In genomic region chr9:78223221-78223902, GRCm38 (mm10) we compare ENCODE assay signal across 26 mouse cellular contexts. TPM values are rescaled to one million over a fixed set of nuclear protein-coding genes. Genes with fewer than 3 reads are reported as not detected.
DNase-seq lines count a peak whose midpoint lies in the region; ATAC-seq and TF ChIP-seq lines count a peak whose summit lies in the region.
"Had no signal": no experiment of that assay in that cellular context is flagged by ENCODE, and none has a peak within 500 bp of the region (broad histone marks: within the 10 kb centered on the region; RNA-seq: fewer than 3 reads in every experiment).

No protein-coding gene starts in this region.

- H3K9me3 ChIP-seq in kidney, embryonic 15.5 days (replicated peaks) = no peaks in the 10 kb centered on the region
- H3K9me3 ChIP-seq in embryonic facial prominence, embryonic 11.5 days (replicated peaks; ENCODE audit: control insufficient read depth, low read length) = no peaks in the 10 kb centered on the region
- no peaks in the 10 kb centered on the region for H3K9me3 ChIP-seq in stomach, postnatal 0 days (ENCODE audit: control insufficient read depth, low read length)
- H3K9me3 ChIP-seq: embryonic facial prominence, embryonic 15.5 days; heart, embryonic 12.5 days; hindbrain, embryonic 13.5 days; liver, embryonic 13.5 days; midbrain, embryonic 15.5 days had no signal

- TF ChIP-seq POLR2A in kidney, adult 2 months (IDR thresholded peaks at IDR 0.05; ENCODE audit: low read depth, low read length) = no peak

- H3K27ac ChIP-seq in kidney, adult 2 months (ENCODE audit: insufficient read depth, low read depth, low read length) = no peak overlapping the region
- H3K27ac ChIP-seq in kidney, embryonic 15.5 days = no peak overlapping the region
- H3K27ac ChIP-seq in embryonic facial prominence, embryonic 11.5 days (replicated peaks; ENCODE audit: low read depth, low read length) = no peak overlapping the region
- no peak overlapping the region for H3K27ac ChIP-seq in stomach, postnatal 0 days (replicated peaks)
- H3K27ac ChIP-seq: embryonic facial prominence, embryonic 15.5 days; gastrocnemius, adult 2 months; hindbrain, embryonic 13.5 days; liver, embryonic 13.5 days; midbrain, embryonic 15.5 days had no signal

- WGBS in kidney, adult 2 months = 54% methylated on average over 10 of the region's 10 CpGs
- WGBS in kidney, embryonic 15.5 days = 59% methylated on average over 10 of the region's 10 CpGs
- 48% methylated on average over 10 of the region's 10 CpGs for WGBS in embryonic facial prominence, embryonic 11.5 days
- WGBS in stomach, postnatal 0 days = 60% methylated on average over 10 of the region's 10 CpGs

- ATAC-seq in kidney, embryonic 15.5 days (replicated peaks; ENCODE audit: low FRiP score) = no peak
- no peak for ATAC-seq in embryonic facial prominence, embryonic 11.5 days (replicated peaks; ENCODE audit: insufficient number of reproducible peaks, low FRiP score, low TSS enrichment, low read depth)
- ATAC-seq in stomach, postnatal 0 days (ENCODE audit: low FRiP score, low TSS enrichment) = no peak
- ATAC-seq: forebrain, postnatal 0 days; midbrain, embryonic 15.5 days had no signal

- no peak overlapping the region for H3K9ac ChIP-seq in kidney, embryonic 15.5 days
- H3K9ac ChIP-seq in embryonic facial prominence, embryonic 11.5 days (replicated peaks; ENCODE audit: low read length) = no peak overlapping the region
- no peak overlapping the region for H3K9ac ChIP-seq in stomach, postnatal 0 days (ENCODE audit: low read length)
- H3K9ac ChIP-seq: embryonic facial prominence, embryonic 15.5 days; forebrain, postnatal 0 days; heart, embryonic 12.5 days; hindbrain, embryonic 13.5 days; liver, embryonic 13.5 days; lung, embryonic 14.5 days; midbrain, embryonic 15.5 days had no signal

- no peak for TF ChIP-seq CTCF in kidney, adult 2 months (conservative IDR thresholded peaks at IDR 0.05; ENCODE audit: insufficient read depth, insufficient read length, low read depth, low read length)
- no peak for TF ChIP-seq CTCF in stomach, postnatal 0 days (IDR thresholded peaks at IDR 0.05; ENCODE audit: low read depth)

- H3K4me1 ChIP-seq in kidney, adult 2 months (ENCODE audit: control insufficient read depth, insufficient read depth, low read length) = 0 out of 2 replicates have a peak, but pooled peaks cover 3% of the 10 kb centered on the region
- H3K4me1 ChIP-seq in kidney, embryonic 15.5 days = 0 out of 2 replicates have a peak, but pooled peaks cover 4% of the 10 kb centered on the region
- H3K4me1 ChIP-seq in embryonic facial prominence, embryonic 11.5 days (ENCODE audit: control insufficient read depth, insufficient read depth, low read length) = no peaks in the 10 kb centered on the region
- no peaks in the 10 kb centered on the region for H3K4me1 ChIP-seq in stomach, postnatal 0 days (replicated peaks; ENCODE audit: control insufficient read depth, insufficient read depth)
- H3K4me1 ChIP-seq: embryonic facial prominence, embryonic 15.5 days; hindbrain, embryonic 13.5 days; liver, embryonic 13.5 days; midbrain, embryonic 15.5 days had no signal

- no peak for TF ChIP-seq EP300 in stomach, postnatal 0 days (optimal IDR thresholded peaks at IDR 0.05)

- no peaks in the 10 kb centered on the region for H3K27me3 ChIP-seq in kidney, adult 2 months (replicated peaks; ENCODE audit: control insufficient read depth, insufficient read depth, low read length)
- H3K27me3 ChIP-seq in kidney, embryonic 15.5 days = no peaks in the 10 kb centered on the region
- no peaks in the 10 kb centered on the region for H3K27me3 ChIP-seq in embryonic facial prominence, embryonic 11.5 days (ENCODE audit: control insufficient read depth, insufficient read depth, low read length)
- no peaks in the 10 kb centered on the region for H3K27me3 ChIP-seq in stomach, postnatal 0 days (ENCODE audit: control insufficient read depth, insufficient read depth, low read length)
- H3K27me3 ChIP-seq: embryonic facial prominence, embryonic 15.5 days; heart, embryonic 12.5 days; hindbrain, embryonic 13.5 days; liver, embryonic 13.5 days; midbrain, embryonic 15.5 days had no signal

- no peak overlapping the region for H3K4me2 ChIP-seq in kidney, embryonic 15.5 days
- H3K4me2 ChIP-seq in embryonic facial prominence, embryonic 11.5 days (ENCODE audit: low read depth, low read length) = no peak overlapping the region
- no peak overlapping the region for H3K4me2 ChIP-seq in stomach, postnatal 0 days (replicated peaks; ENCODE audit: low read depth)
- H3K4me2 ChIP-seq: embryonic facial prominence, embryonic 15.5 days; heart, embryonic 12.5 days; hindbrain, embryonic 13.5 days; liver, embryonic 13.5 days; lung, embryonic 14.5 days; midbrain, embryonic 15.5 days had no signal

- no peak overlapping the region for H3K4me3 ChIP-seq in kidney, adult 2 months (ENCODE audit: insufficient read depth, low read depth, low read length)
- H3K4me3 ChIP-seq in kidney, embryonic 15.5 days (replicated peaks) = no peak overlapping the region
- H3K4me3 ChIP-seq in embryonic facial prominence, embryonic 11.5 days (ENCODE audit: low read depth, low read length) = no peak overlapping the region
- no peak overlapping the region for H3K4me3 ChIP-seq in stomach, postnatal 0 days (ENCODE audit: low read depth, low read length)
- H3K4me3 ChIP-seq: embryonic facial prominence, embryonic 15.5 days; gastrocnemius, adult 2 months; heart, embryonic 12.5 days; hindbrain, embryonic 13.5 days; liver, embryonic 13.5 days; midbrain, embryonic 15.5 days; myocyte had no signal

- peak; percentile 68 for DNase-seq in kidney, adult 2 months
- peak; percentile 67 for DNase-seq in embryo, embryonic 10 days (ENCODE audit: low spot score)
- peak; percentile 30 for DNase-seq in embryonic facial prominence, embryonic 11.5 days (ENCODE audit: low spot score)
- DNase-seq in stomach, postnatal 0 days (ENCODE audit: low spot score) = peak; percentile 14
- DNase-seq in right cerebral cortex, adult 18-20 months = no peak
- DNase-seq in left cerebral cortex, adult 11 months (ENCODE audit: low spot score) = no peak
- DNase-seq: adrenal gland, postnatal 10 days; B cell, adult 2 months; cerebellum, adult 11 months; cerebellum, postnatal 36 days; forebrain, postnatal 0 days; gastrocnemius, adult 2 months; heart, postnatal 14 days; liver, embryonic 13.5 days; lung, embryonic 14.5 days; lung, postnatal 36 days; thymus, postnatal 4 days had no signal

- no peaks in the 10 kb centered on the region for H3K36me3 ChIP-seq in kidney, adult 2 months (ENCODE audit: control insufficient read depth, insufficient read depth, low read length)
- H3K36me3 ChIP-seq in kidney, embryonic 15.5 days = no peaks in the 10 kb centered on the region
- H3K36me3 ChIP-seq in embryonic facial prominence, embryonic 11.5 days (replicated peaks; ENCODE audit: control insufficient read depth, insufficient read depth, low read depth, low read length) = no peaks in the 10 kb centered on the region
- no peaks in the 10 kb centered on the region for H3K36me3 ChIP-seq in stomach, postnatal 0 days (ENCODE audit: control insufficient read depth, insufficient read depth, low read length)
- H3K36me3 ChIP-seq: embryonic facial prominence, embryonic 15.5 days; heart, embryonic 12.5 days; hindbrain, embryonic 13.5 days; liver, embryonic 13.5 days; midbrain, embryonic 15.5 days had no signal

RNA-seq across cellular contexts. Expression of gene Gsta1, which starts 7.1 kb away (rescaled TPM):
- polyA plus RNA-seq in kidney, adult 2 months (2012; rRNA removed) = 1.6 and 1.9 TPM in 2 replicates
- 0.27 and 1.3 TPM in 2 replicates for polyA plus RNA-seq in kidney, embryonic 15.5 days (2015; fragmentation: Nextera tagmentation; extraction: Ambion mirVana)
- polyA plus RNA-seq in embryonic facial prominence, embryonic 11.5 days (2014; fragmentation: Nextera tagmentation; extraction: Ambion mirVana) = not detected in 2 replicates
- 1,326 and 1,348 TPM in 2 replicates for polyA plus RNA-seq in stomach, postnatal 0 days (2015; fragmentation: Nextera tagmentation; extraction: Ambion mirVana)
- polyA plus RNA-seq: brain, embryonic 14.5 days; forebrain, postnatal 0 days; heart, embryonic 12.5 days; hindbrain, embryonic 13.5 days; limb, embryonic 11.5 days; liver, embryonic 13.5 days; lung, embryonic 14.5 days; midbrain, embryonic 15.5 days; neural tube, embryonic 14.5 days had no signal

RNA-seq across cellular contexts. Expression of gene Gm3776, which starts 33.6 kb away (rescaled TPM):
- polyA plus RNA-seq in kidney, adult 2 months (2012; rRNA removed) = 0.67 and 0.80 TPM in 2 replicates
- 0.21 and 0.31 TPM in 2 replicates for polyA plus RNA-seq in kidney, embryonic 15.5 days (2015; fragmentation: Nextera tagmentation; extraction: Ambion mirVana)
- polyA plus RNA-seq in embryonic facial prominence, embryonic 11.5 days (2014; fragmentation: Nextera tagmentation; extraction: Ambion mirVana) = not detected in 2 replicates
- polyA plus RNA-seq in stomach, postnatal 0 days (2015; fragmentation: Nextera tagmentation; extraction: Ambion mirVana) = 929 and 937 TPM in 2 replicates
- polyA plus RNA-seq: brain, embryonic 14.5 days; forebrain, postnatal 0 days; heart, embryonic 12.5 days; hindbrain, embryonic 13.5 days; limb, embryonic 11.5 days; liver, embryonic 13.5 days; lung, embryonic 14.5 days; midbrain, embryonic 15.5 days; neural tube, embryonic 14.5 days had no signal

RNA-seq across cellular contexts. Expression of gene Gsta4, which starts 40.8 kb away (rescaled TPM):
- polyA plus RNA-seq in kidney, adult 2 months (2012; rRNA removed) = 120 and 154 TPM in 2 replicates
- polyA plus RNA-seq in kidney, embryonic 15.5 days (2015; fragmentation: Nextera tagmentation; extraction: Ambion mirVana) = 109 and 115 TPM in 2 replicates
- polyA plus RNA-seq in embryonic facial prominence, embryonic 11.5 days (2014; fragmentation: Nextera tagmentation; extraction: Ambion mirVana) = 120 and 124 TPM in 2 replicates
- 1,515 and 1,656 TPM in 2 replicates for polyA plus RNA-seq in stomach, postnatal 0 days (2015; fragmentation: Nextera tagmentation; extraction: Ambion mirVana)

Comparison
In these comparisons a context has a peak if more than half of its experiments do, and no peak if none do; other contexts are left out.
1. DNase-seq: peak in kidney, adult 2 months (single experiment), embryo, embryonic 10 days (single experiment), embryonic facial prominence, embryonic 11.5 days (single experiment) and stomach, postnatal 0 days (single experiment); none in right cerebral cortex, adult 18-20 months (single experiment) and left cerebral cortex, adult 11 months (single experiment).
2. RNA of gene Gsta1, which starts 7.1 kb away (polyA plus RNA-seq): 1,326 to 1,348 TPM in stomach, postnatal 0 days; 1.6 to 1.9 TPM in kidney, adult 2 months, 0.27 to 1.3 TPM in kidney, embryonic 15.5 days and not detected in embryonic facial prominence, embryonic 11.5 days; every median in the first group is over 100 times any median in the second.
3. RNA of gene Gm3776, which starts 33.6 kb away (polyA plus RNA-seq): 929 to 937 TPM in stomach, postnatal 0 days; 0.67 to 0.80 TPM in kidney, adult 2 months, 0.21 to 0.31 TPM in kidney, embryonic 15.5 days and not detected in embryonic facial prominence, embryonic 11.5 days; every median in the first group is over 100 times any median in the second.